In genomic region chrX:41401590-41402240, GRCm38 (mm10) we compare ENCODE assay signal across 9 mouse cellular contexts. TPM values are rescaled to one million over a fixed set of nuclear protein-coding genes. Genes with fewer than 3 reads are reported as not detected.
DNase-seq lines count a peak whose midpoint lies in the region; ATAC-seq and TF ChIP-seq lines count a peak whose summit lies in the region.
"Had no signal": no experiment of that assay in that cellular context is flagged by ENCODE, and none has a peak within 500 bp of the region (broad histone marks: within the 10 kb centered on the region; RNA-seq: fewer than 3 reads in every experiment).

No protein-coding gene starts in this region.

- H3K4me1 ChIP-seq in heart, embryonic 13.5 days: peaks cover 13% of the 10 kb centered on the region; the same call in 1 of the 2 replicates
- 0 out of 2 replicates have a peak, but pooled peaks cover 7% of the 10 kb centered on the region for H3K4me1 ChIP-seq in kidney, embryonic 16.5 days (ENCODE audit: insufficient read depth, low read length)
- H3K4me1 ChIP-seq in megakaryocyte, embryonic 14.5 days: peaks cover 17% of the 10 kb centered on the region

- H3K4me3 ChIP-seq in layer of hippocampus, adult 2 months: peak overlapping the region; percentile 59
- H3K4me3 ChIP-seq in heart, embryonic 13.5 days: peak overlapping the region; percentile 58
- peak overlapping the region; percentile 52 for H3K4me3 ChIP-seq in kidney, embryonic 16.5 days (ENCODE audit: low read length)
- H3K4me3 ChIP-seq in megakaryocyte, embryonic 14.5 days (replicated peaks): peak overlapping the region; percentile 91

- TF ChIP-seq CTCF in layer of hippocampus, adult 2 months (conservative IDR thresholded peaks at IDR 0.05): no peak

- peak overlapping the region; percentile 78 for H3K9ac ChIP-seq in heart, embryonic 13.5 days
- H3K9ac ChIP-seq in kidney, embryonic 16.5 days (replicated peaks; ENCODE audit: low read length): peak overlapping the region; percentile 56

- peak; percentile 39 for ATAC-seq in common myeloid progenitor, adult 5-6 weeks (replicated peaks; ENCODE audit: low read depth, poor library complexity, severe bottlenecking)
- ATAC-seq in heart, embryonic 13.5 days (ENCODE audit: extremely low read depth, insufficient number of reproducible peaks, low FRiP score, low TSS enrichment): no peak
- ATAC-seq in kidney, embryonic 16.5 days (ENCODE audit: low FRiP score, low TSS enrichment): peak; percentile 49
- ATAC-seq: Patski had no signal

- H3K9me3 ChIP-seq in heart, embryonic 13.5 days: no peaks in the 10 kb centered on the region
- no peaks in the 10 kb centered on the region for H3K9me3 ChIP-seq in kidney, embryonic 16.5 days (ENCODE audit: low read length)
- no peaks in the 10 kb centered on the region for H3K9me3 ChIP-seq in megakaryocyte, embryonic 14.5 days

- no peaks in the 10 kb centered on the region; the same call in 1 of the 2 replicates for H3K27me3 ChIP-seq in heart, embryonic 13.5 days (replicated peaks)
- no peaks in the 10 kb centered on the region for H3K27me3 ChIP-seq in kidney, embryonic 16.5 days (ENCODE audit: insufficient read depth, low read length)
- peaks cover 42% of the 10 kb centered on the region for H3K27me3 ChIP-seq in megakaryocyte, embryonic 14.5 days (replicated peaks)

- 10% methylated on average over 20 of the region's 20 CpGs for WGBS in heart, embryonic 13.5 days
- WGBS in kidney, embryonic 16.5 days: 22% methylated on average over 20 of the region's 20 CpGs

- no peaks in the 10 kb centered on the region for H3K36me3 ChIP-seq in heart, embryonic 13.5 days
- H3K36me3 ChIP-seq in kidney, embryonic 16.5 days (ENCODE audit: insufficient read depth, low read length): no peaks in the 10 kb centered on the region
- H3K36me3 ChIP-seq in megakaryocyte, embryonic 14.5 days (replicated peaks; ENCODE audit: low read length): no peaks in the 10 kb centered on the region

- no peak for DNase-seq in layer of hippocampus, adult 2 months (ENCODE audit: low spot score in 2 of 2)
- no peak for DNase-seq in layer of hippocampus, adult 8-10 months (ENCODE audit: low spot score in 2 of 2)
- peak; percentile 2 for DNase-seq in thymus, postnatal 25 days
- no peak for DNase-seq in urinary bladder, postnatal 4 days (ENCODE audit: low spot score in 2 of 2)

- peak overlapping the region; percentile 71 for H3K4me2 ChIP-seq in heart, embryonic 13.5 days
- H3K4me2 ChIP-seq in kidney, embryonic 16.5 days (replicated peaks; ENCODE audit: low read depth, low read length): peak overlapping the region; percentile 66

- H3K27ac ChIP-seq in layer of hippocampus, adult 2 months: peak overlapping the region; percentile 89
- peak overlapping the region; percentile 66 for H3K27ac ChIP-seq in heart, embryonic 13.5 days (replicated peaks)
- no peak overlapping the region for H3K27ac ChIP-seq in kidney, embryonic 16.5 days (ENCODE audit: low read length)

RNA-seq across cellular contexts. Expression of gene Gria3, which starts 1.1 kb away (rescaled TPM):
- 100 to 1,000 TPM; 164 to 176 TPM for total RNA-seq in layer of hippocampus, adult 2 months (2021)
- total RNA-seq in layer of hippocampus, adult 8-10 months (2022): 100 to 1,000 TPM; 131 to 201 (median 161) TPM
- total RNA-seq in common myeloid progenitor, adult 5-6 weeks (2017): 52.3 and 66.3 TPM in 2 replicates
- 6.1 and 6.3 TPM in 2 replicates for polyA plus RNA-seq in heart, embryonic 13.5 days (2015; fragmentation: Nextera tagmentation; extraction: Ambion mirVana)
- polyA plus RNA-seq in kidney, embryonic 16.5 days (2015; fragmentation: Nextera tagmentation; extraction: Ambion mirVana): 7.4 and 8.5 TPM in 2 replicates
- 0.20 TPM in 1 of 2 replicates, not detected in the other for polyA plus RNA-seq in megakaryocyte, embryonic 14.5 days (2012; ENCODE audit: insufficient read depth, low replicate concordance)
- polyA plus RNA-seq: Patski had no signal
